Mouse (Mus musculus) midbrain, embryonic 13.5 days (tissue): Measurements from ENCODE around the gene 6030498E09Rik. TPM values are rescaled to one million over a fixed set of nuclear protein-coding genes. Genes with fewer than 3 reads are reported as not detected.

Source experiments
- microRNA-seq: library from miRNA; unstranded; fragments of <30 nt; microRNA quantifications from one replicate; pipeline ENCODE4, GENCODE M21; 2016
- polyA plus RNA-seq: library from polyadenylated mRNA; unstranded; fragments of >200 nt; fragmentation: Nextera tagmentation; extraction: Ambion mirVana; gene quantifications from 2 replicates; pipeline ENCODE4 v1.2.1, GENCODE M21; 2015

The 6030498E09Rik gene
- polyA plus RNA-seq, 1 experiment from 2014 or later: 0.22 TPM

Small RNA genes lying within 50 kb of the gene (microRNA-seq; reads per million reads assigned to microRNA genes)
- gene Gm25642: not detected

Other genes starting within 250 kb of the 6030498E09Rik start
- gene Cul4b, start 196.5 kb upstream of the 6030498E09Rik start, polyA plus RNA-seq: 19.1 and 20.0 TPM in 2 replicates
- gene Mcts1, start 172.1 kb upstream of the 6030498E09Rik start, polyA plus RNA-seq: 162 and 168 TPM in 2 replicates
- 26.8 and 27.8 TPM in 2 replicates for gene C1galt1c1, start 137.6 kb upstream of the 6030498E09Rik start, polyA plus RNA-seq